Mouse (Mus musculus) stomach, embryonic 15.5 days (tissue): ENCODE measurements around the gene Psme3. TPM values are rescaled to one million over a fixed set of nuclear protein-coding genes. Genes with fewer than 3 reads are reported as not detected.
"Not testable (repeated sequence)": the region's sequence is repeated elsewhere in the genome, so short reads cannot be mapped to it uniquely, and the experiment has no call there.

Source experiments
- ATAC-seq: fragments of 200-750 bp; cut with Nextera tagmentation; 2 replicates; pipeline ENCODE4 v1.8.0; 2017; ENCODE audit warnings: low read depth, moderate number of reproducible peaks, moderate TSS enrichment; ENCODE audit not compliant: insufficient read depth, low FRiP score
- H3K27ac ChIP-seq: fragments of 300-500 bp; sonication (generic); 2 replicates; pipeline ENCODE4 v1.5.1; 2015; ENCODE audit warnings: mild to moderate bottlenecking, inconsistent platforms
- H3K27me3 ChIP-seq: fragments of 300-500 bp; sonication (generic); replicated peaks from 2 replicates; pipeline ENCODE4 v1.6.1; 2015; ENCODE audit warnings: inconsistent platforms
- H3K36me3 ChIP-seq: fragments of 300-500 bp; sonication (generic); 2 replicates; pipeline ENCODE4 v1.6.1; 2015; ENCODE audit warnings: inconsistent platforms
- H3K4me1 ChIP-seq: fragments of 300-500 bp; sonication (generic); 2 replicates; pipeline ENCODE4 v1.6.1; 2015; ENCODE audit warnings: inconsistent platforms
- H3K4me2 ChIP-seq: fragments of 300-500 bp; sonication (generic); 2 replicates; pipeline ENCODE4 v1.6.1; 2015; ENCODE audit warnings: mild to moderate bottlenecking, inconsistent platforms
- H3K4me3 ChIP-seq: fragments of 300-500 bp; sonication (generic); replicated peaks from 2 replicates; pipeline ENCODE4 v1.5.1; 2015; ENCODE audit warnings: inconsistent platforms
- H3K9ac ChIP-seq: fragments of 300-500 bp; sonication (generic); 2 replicates; pipeline ENCODE4 v1.6.1; 2015; ENCODE audit warnings: inconsistent platforms
- H3K9me3 ChIP-seq: fragments of 300-500 bp; sonication (generic); 2 replicates; pipeline ENCODE4 v1.6.1; 2016; ENCODE audit warnings: inconsistent platforms
- WGBS: fragments of 180-500 bp; shearing (Covaris S2); methylation state at CpG from one replicate; pipeline ENCODE4 v1.1.7; 2015; 5-methylcytosine and 5-hydroxymethylcytosine counted together
- polyA plus RNA-seq: library from polyadenylated mRNA; unstranded; fragments of >200 nt; fragmentation: Nextera tagmentation; extraction: Ambion mirVana; gene quantifications from 2 replicates; pipeline ENCODE4 v1.2.1, GENCODE M21; 2015

The Psme3 gene
- polyA plus RNA-seq, 1 experiment from 2014 or later, result 125 TPM

- Histone ChIP-seq H3K27ac (peak overlapping the region; percentile 81), H3K4me1 (peaks cover 14% of the 10 kb centered on the region; the same call in 1 of the 2 replicates), H3K27me3 (no peaks in the 10 kb centered on the region), H3K9ac (peak overlapping the region; percentile 95), H3K4me3 (peak overlapping the region; percentile 98), H3K4me2 (peak overlapping the region; percentile 89), H3K9me3 (no peaks in the 10 kb centered on the region), H3K36me3 (peaks cover 28% of the 10 kb centered on the region)
- WGBS, result under 1% methylated on average over 17 of the region's 17 CpGs
- ATAC-seq, result peak; percentile 54
Observed at GRCm38 (mm10) chr11:101316501-101316917, 496 bp downstream of the Psme3 start.

- H3K27ac ChIP-seq, result no peak overlapping the region
- H3K9ac ChIP-seq, result no peak overlapping the region
- H3K9me3 ChIP-seq, result no peaks in the 10 kb centered on the region
- no peaks in the 10 kb centered on the region for H3K27me3 ChIP-seq
- no peak overlapping the region for H3K4me3 ChIP-seq
- no peaks in the 10 kb centered on the region for H3K4me1 ChIP-seq
- H3K36me3 ChIP-seq, result peaks cover 61% of the 10 kb centered on the region
- H3K4me2 ChIP-seq, result no peak overlapping the region
- 15% methylated on average over 4 of the region's 4 CpGs for WGBS
- no peak for ATAC-seq
Observed at GRCm38 (mm10) chr11:101323609-101324008, 7.6 kb downstream of the Psme3 start.

GRCm38 (mm10) chr11:101324763-101325162 lies 8.8 kb downstream of the Psme3 start, which contains the start of gene Aoc2:
Gene Aoc2 (plus strand): TSS chr11:101325063.
- H3K27me3 ChIP-seq, result no peaks in the 10 kb centered on the region
- H3K27ac ChIP-seq, result no peak within 1 kb of the TSS
- 87% methylated on average over 5 of the region's 5 CpGs for WGBS
- H3K4me3 ChIP-seq, result no peak within 1 kb of the TSS
- H3K9ac ChIP-seq, result no peak within 1 kb of the TSS
- no peak for ATAC-seq
- no peak within 1 kb of the TSS for H3K4me2 ChIP-seq
- no peaks in the 10 kb centered on the region for H3K4me1 ChIP-seq
- no peaks in the 10 kb centered on the region for H3K9me3 ChIP-seq
- peaks cover 50% of the 10 kb centered on the region for H3K36me3 ChIP-seq

GRCm38 (mm10) chr11:101325201-101325600 lies 9.2 kb downstream of the Psme3 start:
- not testable (repeated sequence) for H3K9me3 ChIP-seq, H3K27me3 ChIP-seq, H3K4me2 ChIP-seq, H3K4me3 ChIP-seq, ATAC-seq, H3K9ac ChIP-seq, H3K27ac ChIP-seq, H3K4me1 ChIP-seq
- 88% methylated on average over 11 of the region's 11 CpGs for WGBS
- peaks cover 45% of the 10 kb centered on the region for H3K36me3 ChIP-seq

- no peak overlapping the region for H3K4me3 ChIP-seq
- 87% methylated on average over 11 of the region's 11 CpGs for WGBS
- H3K27me3 ChIP-seq, result no peaks in the 10 kb centered on the region
- H3K4me1 ChIP-seq, result 0 out of 2 replicates have a peak, but pooled peaks cover 3% of the 10 kb centered on the region
- no peak overlapping the region for H3K27ac ChIP-seq
- H3K36me3 ChIP-seq, result peaks cover 36% of the 10 kb centered on the region
- H3K9me3 ChIP-seq, result no peaks in the 10 kb centered on the region
- H3K4me2 ChIP-seq, result no peak overlapping the region
- ATAC-seq, result no peak
- no peak overlapping the region for H3K9ac ChIP-seq
Observed at GRCm38 (mm10) chr11:101326147-101326546, 10.1 kb downstream of the Psme3 start.

GRCm38 (mm10) chr11:101327311-101327710 lies 11.3 kb downstream of the Psme3 start:
- Histone ChIP-seq H3K4me3 (no peak overlapping the region), H3K36me3 (peaks cover 27% of the 10 kb centered on the region), H3K27ac (no peak overlapping the region), H3K9me3 (no peaks in the 10 kb centered on the region), H3K27me3 (no peaks in the 10 kb centered on the region), H3K9ac (no peak overlapping the region), H3K4me2 (no peak overlapping the region), H3K4me1 (0 out of 2 replicates have a peak, but pooled peaks cover 3% of the 10 kb centered on the region)
- no peak for ATAC-seq
- 42% methylated on average over 3 of the region's 3 CpGs for WGBS

GRCm38 (mm10) chr11:101328941-101329635 lies 13.1 kb downstream of the Psme3 start:
- 80% methylated on average over 6 of the region's 6 CpGs for WGBS
- H3K36me3 ChIP-seq, result peaks cover 16% of the 10 kb centered on the region
- H3K4me1 ChIP-seq, result 0 out of 2 replicates have a peak, but pooled peaks cover 3% of the 10 kb centered on the region
- H3K9ac ChIP-seq, result no peak overlapping the region
- no peak overlapping the region for H3K27ac ChIP-seq
- ATAC-seq, result no peak
- H3K4me2 ChIP-seq, result no peak overlapping the region
- H3K27me3 ChIP-seq, result no peaks in the 10 kb centered on the region
- no peaks in the 10 kb centered on the region for H3K9me3 ChIP-seq
- H3K4me3 ChIP-seq, result no peak overlapping the region

GRCm38 (mm10) chr11:101330371-101330924 lies 14.4 kb downstream of the Psme3 start, which contains the start of gene Aoc3:
Gene Aoc3 (plus strand): TSS chr11:101330605.
- WGBS, result 57% methylated on average over 7 of the region's 7 CpGs
- peaks cover 3% of the 10 kb centered on the region; the same call in 1 of the 2 replicates for H3K36me3 ChIP-seq
- no peak within 1 kb of the TSS for H3K4me3 ChIP-seq
- no peak within 1 kb of the TSS for H3K9ac ChIP-seq
- H3K27me3 ChIP-seq, result no peaks in the 10 kb centered on the region
- H3K4me1 ChIP-seq, result 0 out of 2 replicates have a peak, but pooled peaks cover 3% of the 10 kb centered on the region
- no peak within 1 kb of the TSS; the same call in 1 of the 2 replicates for H3K4me2 ChIP-seq
- H3K27ac ChIP-seq, result peak within 1 kb of the TSS; percentile 63; the same call in 1 of the 2 replicates
- no peaks in the 10 kb centered on the region for H3K9me3 ChIP-seq
- ATAC-seq, result peak; percentile 40; the same call in 1 of the 2 replicates

GRCm38 (mm10) chr11:101330961-101331360 lies 14.9 kb downstream of the Psme3 start:
- H3K9me3 ChIP-seq, H3K36me3 ChIP-seq, H3K9ac ChIP-seq, H3K4me1 ChIP-seq, H3K4me2 ChIP-seq, H3K4me3 ChIP-seq, H3K27me3 ChIP-seq, ATAC-seq: not testable (repeated sequence)
- peak overlapping the region; percentile 63; the same call in 1 of the 2 replicates for H3K27ac ChIP-seq
- 70% methylated on average over 6 of the region's 6 CpGs for WGBS

- no peaks in the 10 kb centered on the region for H3K27me3 ChIP-seq
- H3K4me2 ChIP-seq, result peak overlapping the region; percentile 24; the same call in 1 of the 2 replicates
- no peaks in the 10 kb centered on the region for H3K9me3 ChIP-seq
- H3K4me1 ChIP-seq, result peaks cover 6% of the 10 kb centered on the region
- H3K9ac ChIP-seq, result no peak overlapping the region
- H3K27ac ChIP-seq, result no peak overlapping the region
- no peak overlapping the region for H3K4me3 ChIP-seq
- H3K36me3 ChIP-seq, result no peaks in the 10 kb centered on the region
- no peak for ATAC-seq
- WGBS, result 69% methylated on average over 3 of the region's 3 CpGs
Observed at GRCm38 (mm10) chr11:101332537-101332936, 16.5 kb downstream of the Psme3 start.

GRCm38 (mm10) chr11:101334023-101334422 lies 18.0 kb downstream of the Psme3 start:
- Histone ChIP-seq H3K27ac (no peak overlapping the region), H3K4me2 (peak overlapping the region; percentile 19; the same call in 1 of the 2 replicates), H3K9ac (no peak overlapping the region), H3K9me3 (no peaks in the 10 kb centered on the region), H3K27me3 (no peaks in the 10 kb centered on the region), H3K36me3 (no peaks in the 10 kb centered on the region), H3K4me3 (0 out of 2 replicates have a peak overlapping the region, but pooled peaks have one; percentile 6), H3K4me1 (peaks cover 11% of the 10 kb centered on the region)
- 52% methylated on average over 10 of the region's 10 CpGs for WGBS
- ATAC-seq, result no peak

GRCm38 (mm10) chr11:101334516-101334915 lies 18.5 kb downstream of the Psme3 start:
- Histone ChIP-seq H3K36me3 (no peaks in the 10 kb centered on the region), H3K4me3 (no peak overlapping the region), H3K27ac (no peak overlapping the region), H3K4me1 (peaks cover 11% of the 10 kb centered on the region), H3K4me2 (no peak overlapping the region), H3K9me3 (no peaks in the 10 kb centered on the region), H3K9ac (no peak overlapping the region), H3K27me3 (no peaks in the 10 kb centered on the region)
- no peak for ATAC-seq
- 18% methylated on average over 6 of the region's 6 CpGs for WGBS
